Mouse (Mus musculus) left cerebral cortex, adult 9 months (tissue): ENCODE measurements around the gene Wdr86.
"Not testable (repeated sequence)": the region's sequence is repeated elsewhere in the genome, so short reads cannot be mapped to it uniquely, and the experiment has no call there.

Source experiments
- DNase-seq, 2 experiments: peaks; one replicate each; pipeline ENCODE4 v3.0.0; 2022; ENCODE audit warnings: low spot score in 2 of 2

The Wdr86 gene

DNA sequence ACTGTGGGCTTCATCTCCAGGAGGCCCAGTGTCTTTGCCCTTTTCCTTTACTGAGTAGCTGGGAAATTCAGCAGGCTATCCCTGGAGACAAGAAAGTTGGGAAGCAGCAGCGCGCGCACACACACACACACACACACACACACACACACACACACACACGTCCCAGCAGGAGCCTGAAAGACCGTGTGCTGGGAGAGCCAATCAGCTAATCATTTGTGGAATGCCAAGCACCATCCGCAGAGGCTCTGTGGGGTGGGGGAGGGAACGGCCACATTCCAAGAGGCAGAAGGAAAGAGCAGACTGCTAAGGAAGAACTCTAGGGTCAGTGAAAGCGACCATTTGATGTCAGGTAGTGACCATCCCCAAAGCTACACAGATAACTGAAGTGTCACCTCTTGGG lies 2.6 kb upstream of the Wdr86 start:
- DNase-seq = no peak

DNA sequence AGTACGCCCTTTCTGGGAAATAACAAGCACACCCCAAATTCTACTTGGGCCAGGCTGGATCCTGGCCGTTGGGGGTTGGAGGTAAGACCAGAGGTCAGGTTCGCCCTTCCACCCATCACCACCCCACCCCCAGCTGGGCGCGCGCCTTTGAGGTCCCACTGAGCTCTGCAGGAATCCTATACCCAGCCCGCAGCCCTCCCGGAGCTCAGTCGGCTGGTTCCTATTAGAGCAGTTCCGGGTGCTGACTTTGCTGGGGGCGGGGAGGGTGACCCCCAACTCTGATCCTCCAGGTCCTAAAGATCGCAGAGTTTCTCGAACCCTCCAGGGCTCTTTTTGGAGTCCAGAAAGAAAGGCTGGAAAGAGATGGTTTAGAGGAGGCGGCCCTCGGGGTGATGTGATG lies 459 bp upstream of the Wdr86 start:
- no peak for DNase-seq

DNA sequence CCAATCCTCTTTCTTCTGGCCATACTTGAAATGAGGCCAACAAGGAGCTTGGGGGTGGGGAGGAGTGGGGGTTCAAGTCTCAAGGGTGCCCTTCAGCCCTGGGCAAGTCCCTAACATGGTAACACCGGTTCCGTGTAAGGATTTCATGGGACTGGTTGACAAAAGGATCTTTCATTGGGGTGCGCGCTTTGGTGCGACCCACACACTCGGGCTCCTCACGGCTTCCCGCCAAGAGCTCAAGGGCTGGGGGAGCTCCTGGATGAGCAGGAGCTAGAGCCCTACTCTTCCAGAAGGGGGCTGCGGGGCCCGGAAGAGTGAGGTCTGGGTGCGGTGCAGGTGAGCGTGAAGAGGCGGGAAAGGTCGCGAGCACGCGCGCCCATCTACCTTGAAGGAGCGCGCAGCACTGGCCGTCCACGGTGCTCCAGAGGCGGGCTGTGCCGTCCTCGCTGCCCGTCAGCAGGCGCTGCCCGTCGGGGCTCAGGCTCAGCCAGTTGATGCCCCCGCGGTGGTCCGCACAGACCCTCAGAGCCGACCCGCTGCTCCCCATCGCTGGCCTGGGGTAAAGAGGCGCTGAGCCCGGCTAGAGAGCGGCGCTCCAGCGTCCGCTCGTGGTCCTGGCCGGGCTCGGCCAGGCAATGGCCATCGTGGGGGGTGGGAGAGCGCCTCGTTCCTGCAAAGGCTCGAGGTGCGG lies 585 bp downstream of the Wdr86 start:
- DNase-seq = no peak

DNA sequence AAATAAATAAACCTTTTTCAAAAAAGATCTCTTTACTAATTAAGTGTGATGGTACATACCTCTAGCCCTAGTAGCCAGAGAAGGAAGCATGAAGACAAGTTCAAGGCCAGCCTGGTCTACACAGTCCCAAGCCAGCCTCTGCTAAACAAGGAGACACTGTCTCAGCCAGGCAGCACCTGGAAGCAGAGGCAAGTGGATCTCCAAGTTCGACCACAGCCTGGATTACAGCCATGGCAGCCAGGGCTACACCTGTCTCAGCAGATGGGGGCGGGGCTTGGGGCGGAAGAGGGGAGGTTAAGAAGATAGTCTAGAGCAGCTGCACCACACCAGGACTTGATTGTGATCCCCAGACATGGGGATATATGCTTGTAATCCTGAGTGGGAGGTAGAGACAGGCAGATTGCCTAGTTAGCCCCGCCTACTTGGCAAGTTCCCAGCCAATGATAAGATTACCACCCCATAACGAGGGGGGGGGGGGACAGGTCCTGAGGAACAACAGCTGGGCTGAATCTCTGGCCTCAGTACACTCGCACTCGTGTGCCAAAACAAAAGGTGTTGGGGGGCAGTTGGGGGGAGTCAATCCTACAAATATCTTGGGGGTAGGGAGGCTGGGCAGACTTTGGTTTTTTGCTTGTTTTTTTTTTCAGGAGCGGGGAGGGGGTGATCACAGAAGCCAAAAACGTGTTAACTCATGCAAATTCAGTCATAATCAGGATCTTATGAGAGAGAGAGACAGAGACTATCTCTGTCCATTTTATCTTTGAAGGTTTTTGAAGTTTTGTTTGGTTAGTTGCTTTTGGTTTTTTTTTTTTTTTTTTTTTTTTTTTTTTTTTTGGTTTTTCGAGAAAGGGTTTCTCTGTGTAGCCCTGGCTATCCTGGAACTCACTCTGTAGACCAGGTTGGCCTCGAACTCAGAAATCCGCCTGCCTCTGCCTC lies 3.4 kb downstream of the Wdr86 start:
- DNase-seq = no peak

DNA sequence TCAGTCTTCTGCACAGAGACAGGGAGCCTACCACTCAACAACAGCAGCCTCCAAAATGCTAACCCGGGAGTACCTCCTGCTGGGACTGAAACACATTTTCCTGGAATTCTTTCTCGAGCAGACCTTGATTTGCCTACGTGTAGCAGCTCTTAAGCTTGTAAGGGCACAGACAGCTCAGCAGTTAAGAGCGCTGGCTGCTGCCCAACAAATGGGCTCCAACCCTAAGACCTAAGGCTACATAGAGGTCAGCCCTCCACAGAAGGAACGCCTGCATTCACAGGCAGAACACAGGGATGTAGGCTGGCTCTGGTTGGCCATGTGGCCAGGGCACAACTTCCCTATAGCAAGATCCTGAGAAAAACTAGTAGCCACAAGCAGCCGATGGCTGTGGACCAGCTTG lies 4.6 kb downstream of the Wdr86 start:
- DNase-seq = no peak

DNA sequence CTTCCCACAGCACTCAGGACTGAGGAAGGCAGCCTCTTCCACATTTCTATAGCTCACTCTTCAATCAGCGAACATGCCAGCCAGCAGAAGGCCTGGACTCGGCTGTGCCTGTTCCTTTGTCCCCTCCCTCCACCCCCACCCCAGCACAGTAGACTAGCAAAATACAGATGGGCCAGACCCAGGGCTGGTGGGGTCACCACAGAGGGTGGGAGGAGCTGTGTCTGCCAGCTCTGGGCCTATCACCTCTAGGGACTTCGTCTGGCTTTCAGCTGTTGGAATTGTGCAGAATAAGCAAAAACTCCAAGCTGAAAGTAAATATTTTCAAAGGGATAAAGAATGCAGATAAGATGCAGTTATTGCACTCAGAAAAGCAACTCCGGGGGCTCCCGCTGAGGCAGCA lies 5.7 kb downstream of the Wdr86 start:
- no peak for DNase-seq

DNA sequence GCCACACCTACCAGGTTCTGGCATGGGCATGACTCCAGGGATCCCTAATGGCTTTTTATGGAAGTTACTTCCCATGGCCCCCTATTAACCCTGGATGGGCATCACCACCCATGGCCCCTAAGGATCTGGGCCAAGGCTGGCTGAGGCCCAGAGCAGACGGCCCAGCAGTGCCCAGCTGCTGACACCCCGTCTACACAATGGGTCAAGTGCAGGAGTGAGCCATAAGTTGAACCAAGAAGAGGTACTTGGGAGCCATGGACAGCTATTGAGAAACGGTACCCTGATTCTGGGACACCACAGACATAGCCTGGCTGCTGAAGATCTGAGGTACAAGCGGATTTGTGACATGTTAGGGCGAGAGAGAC lies 6.3 kb downstream of the Wdr86 start:
- no peak for DNase-seq

DNA sequence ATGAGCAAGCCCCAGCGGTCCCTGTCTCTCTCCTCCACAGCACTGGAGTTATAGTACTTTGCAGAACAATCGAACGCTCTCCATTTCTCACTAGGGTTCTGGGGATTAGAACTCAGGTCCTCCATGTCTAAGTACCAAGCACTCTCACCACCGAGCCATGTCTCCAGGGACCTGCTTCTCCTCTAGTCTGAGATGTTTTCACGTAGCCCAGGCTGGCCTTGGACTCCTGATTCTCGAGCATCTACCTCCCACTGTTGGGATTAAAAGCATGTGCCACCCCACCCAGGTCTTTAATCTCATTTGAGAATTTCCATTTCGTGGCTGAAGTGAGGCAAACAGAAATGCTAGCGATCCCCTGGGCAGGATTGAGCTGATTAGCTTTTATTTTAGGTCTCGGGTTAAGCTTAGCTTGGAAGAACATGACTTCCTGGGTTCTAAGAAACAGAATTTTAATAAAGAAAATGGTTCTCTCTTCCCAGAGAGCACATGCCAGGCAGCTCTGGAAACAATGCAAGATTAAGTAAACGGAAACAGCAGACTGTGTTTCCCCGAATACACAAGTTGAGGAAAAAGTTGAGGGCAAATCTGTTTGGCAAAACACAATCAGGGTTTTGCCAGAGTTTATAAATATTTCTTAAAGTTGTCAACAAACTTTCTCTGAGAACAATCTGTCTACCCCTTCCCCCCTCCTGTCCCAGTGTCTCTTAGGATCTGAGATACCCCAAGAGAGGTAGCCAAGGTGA lies 6.8 kb downstream of the Wdr86 start:
- DNase-seq = no peak

DNA sequence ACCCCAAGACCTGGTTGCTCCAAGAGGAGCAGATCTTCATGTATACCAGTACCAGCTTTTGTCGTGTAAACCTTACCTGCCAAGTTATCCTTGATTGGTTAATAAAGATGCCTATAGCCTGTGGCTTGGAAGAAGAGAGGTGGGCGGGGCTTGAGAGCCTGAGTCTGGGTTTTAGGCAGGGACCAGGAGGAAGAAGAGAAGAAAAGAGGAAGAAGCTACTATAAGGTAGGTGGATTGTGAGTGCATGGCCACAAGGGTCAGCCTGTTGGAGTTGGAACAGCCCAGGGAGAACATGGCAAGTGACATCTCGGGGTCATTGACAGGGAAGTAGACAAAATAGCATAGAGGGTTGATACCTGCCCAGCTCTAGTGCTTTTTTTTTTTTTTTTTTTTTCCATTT lies 10.7 kb downstream of the Wdr86 start:
- no peak for DNase-seq

DNA sequence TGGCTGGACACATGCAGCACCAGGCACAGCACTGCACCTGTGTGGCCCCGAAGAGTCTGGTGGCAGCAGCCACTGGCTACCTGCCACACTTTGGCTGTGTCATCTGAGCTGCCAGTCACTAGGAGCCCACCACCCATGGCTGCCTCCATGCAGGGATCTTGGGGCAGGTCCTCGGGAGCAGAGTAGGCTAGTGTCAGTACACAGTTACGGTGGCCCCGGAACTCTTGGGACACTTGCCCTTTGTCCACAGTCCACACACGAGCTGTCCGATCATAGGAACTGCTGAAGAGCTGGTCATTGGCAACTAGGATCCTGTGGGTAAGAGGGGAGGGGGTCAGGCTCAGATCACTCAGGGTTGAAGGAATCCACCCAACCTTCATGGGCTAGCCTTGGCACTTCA lies 12.5 kb downstream of the Wdr86 start:
- no peak for DNase-seq

DNA sequence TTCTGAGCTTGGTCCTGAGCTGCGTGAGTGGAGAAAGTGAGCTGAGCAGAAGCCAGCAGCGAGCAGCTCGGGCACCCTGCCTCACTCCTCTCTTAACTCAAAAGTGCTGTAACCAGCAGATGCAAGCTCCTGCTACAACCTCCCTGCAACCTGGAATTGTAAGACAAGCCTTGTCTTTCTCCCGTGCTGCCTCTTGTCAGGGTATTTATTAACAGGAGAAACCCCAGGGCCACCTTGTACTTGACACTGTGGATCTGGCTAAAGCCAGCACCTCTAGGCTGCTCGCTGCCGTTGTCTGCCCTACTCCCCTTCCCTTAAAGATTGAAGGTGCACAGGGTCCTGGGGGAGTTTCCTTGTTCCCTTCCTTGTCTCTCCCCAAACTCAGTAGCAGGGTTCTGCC lies 16.5 kb downstream of the Wdr86 start:
- no peak for DNase-seq

DNA sequence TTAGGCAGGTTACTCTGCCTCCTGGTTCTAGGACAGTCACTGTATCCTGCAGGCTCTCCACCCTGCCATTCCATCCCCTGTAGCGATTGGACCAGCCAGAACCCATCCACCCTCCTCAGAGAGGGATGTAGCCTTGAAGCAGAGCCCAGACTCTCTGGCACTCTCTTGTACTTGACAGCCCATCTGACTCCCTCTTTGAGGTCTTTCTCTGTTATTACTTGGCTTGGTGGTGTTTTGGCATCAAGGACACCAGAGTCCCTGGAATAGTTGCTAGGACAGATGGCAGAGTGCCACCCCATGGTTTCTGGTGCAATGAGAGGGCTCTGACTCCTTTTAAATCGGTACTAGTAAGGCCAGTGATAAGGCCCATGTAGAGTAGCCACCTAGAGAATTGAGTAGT lies 17.3 kb downstream of the Wdr86 start:
- peak in 1 of 2 experiments; percentile 19 for DNase-seq

DNA sequence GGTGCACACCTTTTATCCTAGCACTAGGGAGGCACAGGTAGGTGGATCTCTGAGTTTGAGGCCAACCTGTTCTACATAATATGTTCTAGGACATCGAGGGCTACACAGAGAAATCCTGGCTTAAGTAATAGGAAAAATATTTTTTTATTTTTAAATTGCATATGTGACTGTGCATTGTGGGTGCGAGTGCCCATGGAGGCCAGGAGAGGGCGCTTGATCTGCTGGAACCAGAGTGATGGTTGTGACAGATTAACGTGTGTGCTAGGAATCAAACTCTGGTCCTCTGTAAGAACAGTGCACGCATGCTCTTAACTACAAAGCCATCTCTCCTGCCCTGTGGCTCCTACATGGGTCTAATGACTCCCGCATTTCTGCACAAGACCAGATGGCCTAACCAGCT lies 18.9 kb downstream of the Wdr86 start:
- no peak for DNase-seq

DNA sequence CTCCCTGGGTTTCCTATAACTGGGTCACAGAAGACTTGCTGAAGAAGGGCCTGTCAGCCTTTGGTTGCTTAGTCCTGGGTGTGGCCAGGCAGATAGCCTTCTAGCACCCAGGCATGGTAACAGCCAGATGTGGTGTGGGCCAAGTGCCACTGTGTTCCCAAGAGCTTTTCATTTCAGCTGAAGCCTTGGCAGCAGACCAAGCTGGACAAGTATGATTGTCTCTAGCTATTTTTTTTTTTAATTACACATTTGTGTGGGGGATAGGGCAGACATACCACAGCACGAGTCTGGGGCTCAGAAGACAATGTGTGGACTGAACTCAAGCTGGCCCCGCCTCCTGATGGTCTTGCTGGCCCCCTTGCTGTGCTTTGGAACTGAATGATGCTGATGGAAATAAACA lies 20.6 kb downstream of the Wdr86 start:
- DNase-seq = no peak

DNA sequence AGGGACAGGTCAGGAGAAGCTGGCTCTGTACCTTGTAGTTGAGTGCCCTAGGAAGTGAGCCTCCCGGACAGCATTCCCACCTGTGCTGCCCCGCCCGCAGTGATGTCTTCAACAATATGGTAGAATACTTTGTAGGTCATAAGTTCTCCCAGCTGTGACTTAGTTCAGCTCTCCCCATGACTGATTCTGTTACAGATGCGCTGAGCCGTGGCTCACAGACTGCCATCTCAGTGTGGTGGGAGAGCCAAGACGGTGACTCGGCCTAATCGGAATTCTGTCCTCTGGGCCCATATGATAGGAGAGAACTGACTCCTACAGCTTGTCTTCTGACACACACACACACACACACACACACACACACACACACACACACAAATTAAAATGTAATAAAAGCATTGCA lies 25.9 kb downstream of the Wdr86 start:
- no peak for DNase-seq

DNA sequence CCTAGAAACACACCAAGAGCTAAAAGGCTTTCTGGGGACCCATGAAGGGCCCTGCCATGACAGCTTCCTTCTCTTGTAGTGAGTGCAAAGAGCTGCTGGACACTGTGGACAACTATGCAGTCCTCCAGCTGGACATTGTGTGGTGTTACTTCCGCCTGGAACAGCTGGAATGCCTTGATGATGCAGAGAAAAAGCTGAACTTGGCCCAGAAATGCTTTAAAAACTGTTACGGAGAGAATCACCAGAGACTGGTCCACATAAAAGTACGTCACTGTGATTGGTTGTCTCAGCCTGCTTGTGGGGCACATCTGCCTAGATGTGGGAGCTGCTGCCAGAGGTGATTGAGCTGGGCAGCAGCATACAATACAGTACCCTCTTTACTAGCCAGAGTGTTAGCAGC lies 29.3 kb downstream of the Wdr86 start:
- no peak for DNase-seq

DNA sequence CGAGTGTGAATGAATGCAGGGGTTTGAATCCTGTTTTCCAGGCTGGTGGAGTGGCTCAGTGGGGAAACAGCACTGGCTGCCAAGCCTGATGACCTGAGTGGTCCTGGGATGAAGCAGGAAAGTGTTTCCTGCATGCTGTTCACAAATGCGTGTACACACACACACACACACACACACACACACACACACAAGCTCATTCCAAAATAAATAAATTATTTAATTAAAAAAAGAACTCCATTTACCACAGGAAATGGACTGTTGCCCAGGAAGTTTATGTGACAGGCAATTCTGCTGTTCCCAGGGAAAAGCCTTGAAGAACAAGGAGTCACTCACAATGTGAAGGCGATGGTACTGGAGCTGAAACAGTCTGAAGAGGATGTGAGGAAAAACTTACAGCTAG lies 33.8 kb downstream of the Wdr86 start:
- no peak for DNase-seq

DNA sequence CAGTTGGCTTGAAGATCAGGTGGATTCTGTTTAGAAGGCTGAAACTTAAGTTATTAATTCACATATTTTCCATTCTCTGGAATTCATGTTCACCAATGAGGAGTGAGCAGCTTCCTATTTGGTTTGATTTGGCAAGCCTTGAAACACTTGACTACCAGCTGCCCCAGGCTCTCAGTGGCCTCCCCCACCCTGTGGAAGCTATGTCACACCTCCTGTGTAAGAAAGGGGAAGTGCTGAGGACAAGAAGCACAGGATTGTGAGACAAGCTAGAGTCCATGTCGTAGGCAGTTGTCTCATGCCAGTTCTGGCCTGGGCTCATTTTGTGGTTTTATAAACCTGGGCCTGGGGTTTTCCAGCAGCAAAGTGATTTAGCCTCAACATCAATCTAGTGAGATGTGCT lies 42.8 kb downstream of the Wdr86 start:
- peak in 1 of 2 experiments; percentile 13 for DNase-seq

DNA sequence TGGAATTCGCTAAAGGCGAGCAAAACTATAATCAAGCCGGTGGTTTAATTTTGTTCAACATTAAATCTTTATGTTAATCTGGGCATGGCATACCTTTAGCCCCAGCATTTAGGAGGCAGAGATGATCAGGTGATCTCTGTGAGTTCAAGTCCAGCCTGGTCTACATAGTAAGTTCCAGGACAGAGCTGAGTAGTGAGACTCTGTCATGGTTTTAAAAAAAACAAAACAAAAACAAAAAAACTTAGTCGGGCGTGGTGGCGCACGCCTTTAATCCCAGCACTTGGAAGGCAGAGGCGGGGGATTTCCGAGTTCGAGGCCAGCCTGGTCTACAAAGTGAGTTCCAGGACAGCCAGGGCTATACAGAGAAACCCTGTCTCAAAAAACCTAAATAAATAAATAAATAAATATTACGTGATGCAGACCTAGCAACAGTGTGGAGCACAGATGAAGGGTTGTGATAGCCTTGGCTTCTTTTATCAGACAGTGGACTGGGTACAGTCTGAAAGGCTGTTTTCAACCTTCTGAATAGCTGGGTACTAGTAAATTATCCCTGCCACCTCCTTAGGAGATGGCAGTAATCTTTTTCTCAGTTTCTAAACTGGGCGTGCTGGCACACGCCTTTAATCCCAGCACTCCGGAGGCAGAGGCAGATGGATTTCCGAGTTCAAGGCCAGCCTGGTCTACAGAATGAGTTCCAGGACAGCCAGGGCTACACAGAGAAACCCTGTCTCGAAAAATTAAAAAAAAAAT lies 43.7 kb downstream of the Wdr86 start:
- not testable (repeated sequence) for DNase-seq

DNA sequence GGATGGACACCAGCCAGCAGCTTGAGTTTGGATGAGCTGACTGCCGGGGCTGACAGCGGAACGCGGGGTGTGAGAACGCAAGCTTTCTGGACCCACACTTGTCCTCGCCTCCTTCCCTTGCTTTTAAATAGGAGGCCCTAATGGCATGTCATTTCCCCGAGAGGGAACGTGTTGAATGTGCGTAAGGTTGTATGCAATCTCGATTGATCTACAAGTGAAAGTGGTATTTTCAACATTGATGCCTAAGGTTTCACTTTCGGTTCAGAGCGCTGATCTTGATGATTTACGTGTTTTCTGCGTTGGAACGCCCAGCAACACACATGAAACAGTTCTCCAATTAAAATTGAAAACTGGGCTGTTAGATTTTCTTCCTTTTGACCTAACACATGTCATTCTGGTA lies 44.4 kb downstream of the Wdr86 start:
- no peak for DNase-seq

DNA sequence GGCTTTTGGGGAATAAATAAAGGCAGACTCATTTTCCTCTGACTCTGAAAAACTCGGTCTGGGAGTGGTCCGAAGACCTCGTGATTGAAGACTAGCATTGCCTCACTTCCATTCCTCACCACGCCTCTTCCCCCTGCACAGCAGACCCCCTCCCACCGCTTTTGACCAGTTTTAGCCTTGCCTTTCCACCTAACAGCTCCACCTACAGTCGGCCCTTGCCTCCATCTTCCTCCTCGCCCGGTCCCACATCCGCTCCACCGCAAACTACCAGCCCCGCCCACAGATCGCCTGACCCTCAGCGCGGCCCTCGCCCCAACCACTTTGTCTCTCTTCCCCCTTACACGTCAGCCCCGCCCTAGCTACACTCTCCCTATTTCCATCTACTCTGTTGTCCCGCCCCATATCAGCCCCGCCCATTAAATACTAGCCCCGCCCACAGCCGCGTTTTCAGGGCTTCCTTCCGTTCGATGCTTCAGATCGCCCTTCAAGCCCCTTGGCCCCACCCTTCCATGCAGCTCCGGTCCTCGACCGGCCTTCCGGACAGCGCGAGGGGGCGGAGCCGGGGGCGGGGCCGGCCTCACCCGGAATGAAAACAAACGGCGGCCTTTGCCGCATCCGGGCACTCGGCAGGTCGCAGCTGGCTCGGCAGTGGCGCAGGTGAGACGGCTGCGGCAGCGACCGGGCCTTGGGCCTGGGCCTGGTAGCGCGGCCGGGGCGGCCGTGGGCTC lies 45.0 kb downstream of the Wdr86 start, which contains the start of gene Nub1:
Nub1 (plus strand) TSS at position 167 of the 728 bp plus-strand sequence.
- DNase-seq = peak; percentile 93 to 96
